Mouse (Mus musculus) retina, postnatal 1 day (tissue): ENCODE results near the gene Drd3.

ENCODE experiments used
- DNase-seq: peaks from one replicate; pipeline ENCODE4 v3.0.0-alpha.2; 2012

Drd3 gene

GRCm38 (mm10) chr16:43801791-43802307, 48.0 kb downstream of the Drd3 start:
- peak; percentile 78 for DNase-seq

GRCm38 (mm10) chr16:43802466-43802865, 48.6 kb downstream of the Drd3 start:
- DNase-seq: no peak

GRCm38 (mm10) chr16:43804364-43804763, 50.5 kb downstream of the Drd3 start:
- DNase-seq: no peak

- no peak for DNase-seq
Observed at GRCm38 (mm10) chr16:43807048-43807447, 53.2 kb downstream of the Drd3 start.

GRCm38 (mm10) chr16:43809429-43809828, 55.6 kb downstream of the Drd3 start:
- no peak for DNase-seq

GRCm38 (mm10) chr16:43811402-43811801, 57.6 kb downstream of the Drd3 start:
- DNase-seq: no peak

- DNase-seq: no peak
Observed at GRCm38 (mm10) chr16:43814644-43815043, 60.8 kb downstream of the Drd3 start.

GRCm38 (mm10) chr16:43816321-43816720, 62.5 kb downstream of the Drd3 start:
- DNase-seq: no peak

- no peak for DNase-seq
Observed at GRCm38 (mm10) chr16:43818404-43818803, 64.6 kb downstream of the Drd3 start.

- peak; percentile 8 for DNase-seq
Observed at GRCm38 (mm10) chr16:43827492-43827891, 73.7 kb downstream of the Drd3 start.

GRCm38 (mm10) chr16:43831957-43832356, 78.1 kb downstream of the Drd3 start:
- DNase-seq: no peak

- DNase-seq: no peak
Observed at GRCm38 (mm10) chr16:43841236-43841635, 87.4 kb downstream of the Drd3 start.

- no peak for DNase-seq
Observed at GRCm38 (mm10) chr16:43849839-43850238, 96.0 kb downstream of the Drd3 start.

- no peak for DNase-seq
Observed at GRCm38 (mm10) chr16:43858941-43859476, 105.2 kb downstream of the Drd3 start.

GRCm38 (mm10) chr16:43860624-43861023, 106.8 kb downstream of the Drd3 start:
- no peak for DNase-seq

GRCm38 (mm10) chr16:43869805-43870204, 116.0 kb downstream of the Drd3 start:
- DNase-seq: no peak

GRCm38 (mm10) chr16:43871419-43871818, 117.6 kb downstream of the Drd3 start:
- no peak for DNase-seq
